Mouse (Mus musculus) limb, embryonic 14.5 days (tissue): ENCODE measurements around the gene Rbm38. TPM values are rescaled to one million over a fixed set of nuclear protein-coding genes. Genes with fewer than 3 reads are reported as not detected.

Experiments
- ATAC-seq: fragments of 200-750 bp; cut with Nextera tagmentation; 2 replicates; pipeline ENCODE4 v1.8.0; 2017; ENCODE audit warnings: low read depth, moderate number of reproducible peaks, moderate TSS enrichment; ENCODE audit not compliant: low FRiP score
- DNase-seq: peaks from one replicate; pipeline ENCODE4 v3.0.0-alpha.2; 2015; ENCODE audit warnings: low spot score
- H3K27ac ChIP-seq: fragments of 300-500 bp; sonication (generic); replicated peaks from 2 replicates; pipeline ENCODE4 v1.5.1; 2014; ENCODE audit warnings: low read depth, mild to moderate bottlenecking, low read length, moderate library complexity, mixed read lengths
- H3K27me3 ChIP-seq: fragments of 300-500 bp; sonication (generic); 2 replicates; pipeline ENCODE4 v1.6.1; 2014; ENCODE audit warnings: low read length, mixed read lengths; ENCODE audit not compliant: control insufficient read depth, insufficient read depth
- H3K36me3 ChIP-seq: fragments of 300-500 bp; sonication (generic); 2 replicates; pipeline ENCODE4 v1.6.1; 2014; ENCODE audit warnings: mild to moderate bottlenecking, low read length, moderate library complexity, mixed read lengths; ENCODE audit not compliant: control insufficient read depth, insufficient read depth
- H3K4me1 ChIP-seq: fragments of 300-500 bp; sonication (generic); 2 replicates; pipeline ENCODE4 v1.6.1; 2014; ENCODE audit warnings: antibody characterized with exemption, low read length, mixed read lengths; ENCODE audit not compliant: control insufficient read depth, insufficient read depth
- H3K4me2 ChIP-seq: fragments of 300-500 bp; sonication (generic); replicated peaks from 2 replicates; pipeline ENCODE4 v1.6.1; 2014; ENCODE audit warnings: low read depth, mild to moderate bottlenecking, low read length, moderate library complexity; ENCODE audit not compliant: severe bottlenecking
- H3K4me3 ChIP-seq: fragments of 300-500 bp; sonication (generic); replicated peaks from 2 replicates; pipeline ENCODE4 v1.5.1; 2014; ENCODE audit warnings: low read length
- H3K9ac ChIP-seq: fragments of 300-500 bp; sonication (generic); 2 replicates; pipeline ENCODE4 v1.6.1; 2014; ENCODE audit warnings: mild to moderate bottlenecking, low read depth, low read length, moderate library complexity; ENCODE audit not compliant: severe bottlenecking
- H3K9me3 ChIP-seq: fragments of 300-500 bp; sonication (generic); 2 replicates; pipeline ENCODE4 v1.6.1; 2016; ENCODE audit warnings: low read length; ENCODE audit not compliant: control insufficient read depth
- POLR2A ChIP-seq: fragments of 200-500 bp; IDR thresholded peaks from 2 replicates; pipeline ENCODE4 v1.8.0; 2012; ENCODE audit warnings: inconsistent platforms, mild to moderate bottlenecking, moderate library complexity, borderline replicate concordance; ENCODE audit not compliant: insufficient read depth, insufficient read length; ENCODE audit errors: extremely low read depth
- WGBS: fragments of 180-500 bp; shearing (Covaris S2); extraction: QIAGEN DNeasy Blood & Tissue Kit; methylation state at CpG from one replicate; pipeline ENCODE4 v1.1.7; 2014; 5-methylcytosine and 5-hydroxymethylcytosine counted together
- polyA plus RNA-seq, 2 experiments: library from polyadenylated mRNA; depleted of rRNA in 1 of 2; stranded (reverse) in 1 of 2; unstranded in 1 of 2; fragments of >200 nt; fragmentation: Nextera tagmentation in 1 of 2; extraction: Ambion mirVana in 1 of 2; gene quantifications; 2 replicates each; pipeline versions ENCODE4 v1.2.1 to v1.2.3; 2012 to 2014

The Rbm38 gene
- polyA plus RNA-seq, 2 experiments = 32.3 to 63.5 TPM

DNA sequence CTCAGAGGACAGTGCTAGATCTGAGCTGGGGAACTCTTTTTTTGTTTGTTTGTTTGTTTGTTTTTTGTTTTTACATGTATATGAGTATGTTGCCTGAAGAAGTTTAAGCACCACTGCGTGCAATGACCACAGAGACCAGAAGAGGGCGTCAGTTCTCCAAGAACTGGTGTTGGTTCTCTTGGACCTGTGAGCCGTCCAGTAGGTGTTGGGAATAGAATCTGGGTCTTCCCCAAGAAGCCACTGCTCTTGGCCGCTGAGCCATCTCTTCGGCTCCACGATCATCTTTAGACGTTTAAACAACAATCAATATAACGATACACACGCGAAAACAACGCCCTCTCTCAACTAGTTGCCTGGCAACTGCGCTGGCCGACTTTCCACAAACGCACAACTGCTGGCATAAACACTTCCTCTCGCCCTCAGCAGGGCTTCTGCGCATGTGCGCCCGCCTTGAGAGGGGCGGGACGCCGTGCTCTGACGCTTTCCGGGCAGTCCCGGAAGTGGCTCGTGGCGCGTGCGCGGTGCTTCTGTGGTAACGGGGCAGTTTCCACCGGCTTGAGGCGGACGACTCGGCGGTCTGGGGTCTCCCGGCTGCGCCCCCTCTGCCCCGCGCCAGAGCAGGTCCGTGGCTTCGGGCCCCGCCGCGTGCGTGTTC lies 20.5 kb upstream of the Rbm38 start, which contains the start of gene Rae1:
Gene Rae1 (plus strand): TSS at position 488 of the 655 bp plus-strand sequence.
- under 1% methylated on average over 45 of the region's 45 CpGs for WGBS
- Histone ChIP-seq H3K27ac (peak within 1 kb of the TSS; percentile 88), H3K36me3 (peaks cover 29% of the 10 kb centered on the region), H3K4me3 (peak within 1 kb of the TSS; percentile 88), H3K4me1 (peaks cover 13% of the 10 kb centered on the region), H3K4me2 (peak within 1 kb of the TSS; percentile 87), H3K9me3 (no peaks in the 10 kb centered on the region), H3K9ac (peak within 1 kb of the TSS; percentile 96), H3K27me3 (no peaks in the 10 kb centered on the region)
- TF ChIP-seq POLR2A = peak; percentile 68; the same call in 1 of the 2 replicates
- ATAC-seq = peak; percentile 97
- peak; percentile 97 for DNase-seq

DNA sequence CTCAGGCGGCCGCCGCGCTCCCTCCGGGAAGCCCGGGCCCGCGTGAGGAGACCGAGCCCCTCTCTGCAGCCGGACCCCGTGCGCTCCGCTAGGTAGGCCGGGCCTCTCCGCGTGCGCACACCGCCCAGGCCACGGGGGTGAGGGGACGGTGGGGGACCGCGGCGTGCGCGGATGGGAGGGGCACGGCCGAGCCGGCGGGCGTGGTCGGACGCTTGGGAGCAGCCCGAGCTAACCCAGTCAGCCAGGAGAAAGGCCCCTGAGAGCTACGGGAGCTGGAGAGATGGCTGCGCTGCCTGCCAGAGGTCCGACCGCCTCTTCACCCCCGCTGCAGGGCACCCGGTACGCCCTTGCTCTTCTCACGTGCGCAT lies 20.0 kb upstream of the Rbm38 start:
- peaks cover 13% of the 10 kb centered on the region for H3K4me1 ChIP-seq
- DNase-seq = peak; percentile 34
- peaks cover 34% of the 10 kb centered on the region for H3K36me3 ChIP-seq
- H3K27ac ChIP-seq = peak overlapping the region; percentile 88
- TF ChIP-seq POLR2A = no peak
- H3K27me3 ChIP-seq = no peaks in the 10 kb centered on the region
- H3K4me3 ChIP-seq = peak overlapping the region; percentile 88
- under 1% methylated on average over 35 of the region's 42 CpGs for WGBS
- ATAC-seq = peak; percentile 82
- H3K4me2 ChIP-seq = peak overlapping the region; percentile 87
- H3K9ac ChIP-seq = peak overlapping the region; percentile 96
- no peaks in the 10 kb centered on the region for H3K9me3 ChIP-seq

- no peak for DNase-seq
- peak overlapping the region; percentile 96 for H3K9ac ChIP-seq
- peak overlapping the region; percentile 88 for H3K4me3 ChIP-seq
- WGBS = 20% methylated on average over 8 of the region's 8 CpGs
- H3K4me1 ChIP-seq = peaks cover 11% of the 10 kb centered on the region
- no peak for TF ChIP-seq POLR2A
- H3K9me3 ChIP-seq = no peaks in the 10 kb centered on the region
- H3K36me3 ChIP-seq = peaks cover 40% of the 10 kb centered on the region
- no peaks in the 10 kb centered on the region for H3K27me3 ChIP-seq
- no peak overlapping the region for H3K27ac ChIP-seq
- H3K4me2 ChIP-seq = peak overlapping the region; percentile 87
- ATAC-seq = no peak
Measured at GRCm38 (mm10) chr2:173000921-173001320, 19.4 kb upstream of the Rbm38 start.

DNA sequence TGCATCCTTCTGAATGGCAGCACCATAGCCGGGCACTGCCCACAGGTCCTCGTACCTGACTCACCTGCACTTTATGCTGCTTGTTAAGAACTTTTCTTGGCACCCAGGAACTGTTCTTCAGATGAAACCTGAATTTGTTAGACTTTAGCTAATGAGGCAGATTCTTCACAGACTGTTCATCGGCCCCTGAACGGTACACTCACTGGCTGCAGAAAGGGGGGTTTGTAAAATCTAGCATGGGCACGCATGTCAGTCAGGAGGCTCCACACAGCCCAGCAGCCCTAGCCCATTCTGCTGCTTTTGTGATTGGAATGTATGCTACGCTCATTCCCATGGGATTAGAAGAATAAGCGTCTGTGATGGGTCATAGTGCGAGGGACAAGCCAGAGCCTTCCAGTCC lies 16.6 kb upstream of the Rbm38 start:
- Histone ChIP-seq H3K4me3 (no peak overlapping the region), H3K27me3 (no peaks in the 10 kb centered on the region), H3K4me1 (peaks cover 8% of the 10 kb centered on the region), H3K9ac (no peak overlapping the region), H3K27ac (no peak overlapping the region), H3K36me3 (peaks cover 69% of the 10 kb centered on the region), H3K9me3 (no peaks in the 10 kb centered on the region), H3K4me2 (no peak overlapping the region)
- WGBS = 93% methylated on average over 8 of the region's 8 CpGs
- DNase-seq (no peak), ATAC-seq (no peak)
- no peak for TF ChIP-seq POLR2A

DNA sequence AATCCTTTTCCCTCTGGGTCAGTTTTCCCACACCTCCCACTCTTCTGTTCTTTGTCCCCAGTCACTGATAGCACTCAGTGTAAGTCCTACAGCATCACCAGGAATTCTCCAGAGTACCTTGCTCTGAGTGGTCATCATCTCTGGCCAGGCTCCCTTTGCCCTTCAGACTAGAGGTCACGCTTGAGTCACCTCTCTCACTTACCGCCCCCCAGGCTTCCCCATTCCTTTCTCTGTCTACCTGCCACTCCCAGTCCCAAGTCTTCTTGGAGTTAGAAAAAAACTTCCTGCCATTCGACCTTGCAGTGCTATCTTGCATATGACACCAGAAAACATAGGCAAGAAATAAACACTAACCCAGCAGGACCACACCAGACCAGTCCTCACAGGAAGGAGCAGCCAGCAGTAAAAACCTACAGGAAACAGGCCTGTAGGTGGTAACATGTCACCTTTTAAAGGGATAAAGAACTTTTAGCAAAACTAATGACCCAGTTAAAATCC lies 10.0 kb upstream of the Rbm38 start:
- H3K9ac ChIP-seq = no peak overlapping the region
- no peak for TF ChIP-seq POLR2A
- DNase-seq = no peak
- ATAC-seq = no peak
- no peak overlapping the region for H3K27ac ChIP-seq
- H3K36me3 ChIP-seq = peaks cover 100% of the 10 kb centered on the region
- no peak overlapping the region for H3K4me2 ChIP-seq
- H3K4me3 ChIP-seq = no peak overlapping the region
- no peaks in the 10 kb centered on the region for H3K9me3 ChIP-seq
- no peaks in the 10 kb centered on the region for H3K27me3 ChIP-seq
- 78% methylated on average over 3 of the region's 3 CpGs for WGBS
- H3K4me1 ChIP-seq = no peaks in the 10 kb centered on the region
